Mouse (Mus musculus) gastrocnemius, adult 8-10 months (tissue): Measurements from ENCODE around the gene Gli2. TPM values are rescaled to one million over a fixed set of nuclear protein-coding genes. Genes with fewer than 3 reads are reported as not detected.

Experiments
- DNase-seq, 2 experiments: peaks; one replicate each; pipeline ENCODE4 v3.0.0; 2022; ENCODE audit warnings: low spot score in 2 of 2
- microRNA-seq: library from miRNA; unstranded; fragments of <30 nt; microRNA quantifications from one replicate; pipeline ENCODE4 v1.2.0, GENCODE M21; 2022
- total RNA-seq, 4 experiments: library from RNA; stranded (reverse); gene quantifications; 2 replicates each; pipeline ENCODE4 v1.2.4; 2022

The Gli2 gene
- total RNA-seq, 4 experiments from 2014 or later, result 0.44 to 0.54 (median 0.50) TPM

DNA sequence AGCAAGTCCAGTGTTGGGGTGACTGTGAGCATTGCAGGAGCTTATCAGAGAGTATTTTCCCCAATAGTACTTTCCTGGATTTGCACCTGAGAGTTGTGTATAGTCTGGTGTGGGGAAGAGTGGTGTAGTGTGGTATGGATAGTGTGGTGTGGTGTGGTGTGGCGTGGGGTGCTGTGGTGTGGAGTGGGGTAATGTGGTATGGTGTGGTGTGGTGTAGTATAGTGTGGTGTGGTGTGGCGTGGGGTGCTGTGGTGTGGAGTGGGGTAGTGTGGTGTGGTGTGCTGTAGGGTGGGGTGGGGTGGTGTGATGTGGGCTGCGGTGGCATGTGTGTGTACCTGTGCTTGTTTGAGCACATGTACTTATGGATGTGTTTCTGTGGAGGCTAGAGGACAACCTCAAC lies 246.7 kb downstream of the Gli2 start:
- DNase-seq, result no peak

DNA sequence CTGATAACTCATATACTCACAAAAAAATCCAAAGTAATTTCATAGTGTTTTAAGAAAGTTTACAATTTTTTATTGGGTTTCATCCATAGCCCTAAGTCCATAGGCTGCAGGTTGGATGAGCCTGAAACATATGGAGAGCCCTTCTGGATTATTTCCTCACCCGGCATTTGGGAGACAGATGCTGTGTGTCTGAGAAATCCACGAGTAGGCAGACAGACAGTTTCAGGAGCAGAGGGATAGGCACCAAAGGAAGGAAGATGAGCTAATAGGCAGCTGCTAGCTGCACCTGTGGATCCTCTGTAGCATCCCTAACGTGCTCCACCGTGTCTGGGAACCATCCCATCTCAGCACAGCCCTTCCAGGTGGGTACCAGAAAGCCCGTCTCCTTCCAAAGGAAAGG lies 251.3 kb downstream of the Gli2 start:
- DNase-seq, result no peak

- DNase-seq, result no peak
These were observed 253.9 kb downstream of the Gli2 start for GRCm38 (mm10) chr1:118799322-118800116.

DNA sequence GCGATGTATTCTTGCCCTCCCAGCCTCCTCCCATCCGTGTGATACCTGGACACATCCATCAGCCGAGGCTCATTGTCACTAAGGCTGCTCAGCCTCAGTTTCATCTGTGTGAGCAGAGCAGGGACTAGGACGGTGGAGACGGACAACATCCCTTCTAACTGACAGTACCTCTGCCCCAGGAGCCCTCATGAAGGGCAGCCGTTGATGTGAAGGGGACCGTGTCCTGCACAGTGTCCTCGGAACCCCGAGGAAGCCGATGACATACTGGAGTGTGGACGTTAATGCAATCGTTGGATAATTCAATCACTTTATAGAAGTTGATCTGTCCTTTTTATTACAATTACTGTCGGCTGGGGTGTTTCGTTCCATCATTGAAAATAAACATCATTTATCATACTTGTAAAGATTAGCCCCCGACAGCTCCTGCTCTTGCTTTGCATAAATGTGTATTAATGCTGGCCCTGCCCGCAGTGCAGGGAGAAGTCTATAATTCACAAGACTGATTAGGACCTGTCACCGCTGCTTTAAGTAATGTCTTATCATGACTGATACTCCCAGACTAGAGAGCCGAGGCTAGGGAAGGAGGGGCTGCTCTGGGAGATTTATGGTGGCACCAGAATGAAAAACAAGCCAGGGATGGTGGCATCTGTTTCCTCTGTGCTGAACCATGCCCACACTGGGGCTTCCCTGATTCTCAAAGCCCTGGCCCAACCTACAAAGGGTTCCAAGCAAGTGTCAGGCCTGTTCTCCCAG lies 257.8 kb downstream of the Gli2 start:
- DNase-seq, result no peak

DNA sequence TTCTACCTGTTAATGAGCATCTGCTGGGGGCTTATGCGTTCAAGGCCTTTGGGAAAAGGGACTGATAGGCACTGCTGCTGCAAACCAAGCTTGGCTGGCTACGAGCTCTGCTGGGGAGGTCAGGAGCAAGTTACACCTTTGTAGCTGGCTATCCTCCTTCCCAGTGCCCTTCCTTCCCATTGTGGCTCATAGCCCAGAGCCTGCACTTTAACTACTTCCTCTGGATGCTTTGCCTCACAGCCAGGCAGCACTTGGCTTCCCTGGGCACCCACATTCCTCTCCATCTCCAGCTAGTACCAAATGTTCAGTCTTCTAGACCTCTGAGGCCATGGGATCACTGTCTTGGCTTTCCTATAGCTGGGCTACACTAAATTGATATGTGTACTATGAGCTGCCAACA lies 263.5 kb downstream of the Gli2 start:
- DNase-seq, result no peak

- no peak for DNase-seq
These were observed 264.0 kb downstream of the Gli2 start for GRCm38 (mm10) chr1:118789468-118789867.

- DNase-seq, result no peak
These were observed 264.6 kb downstream of the Gli2 start for GRCm38 (mm10) chr1:118788813-118789212.

DNA sequence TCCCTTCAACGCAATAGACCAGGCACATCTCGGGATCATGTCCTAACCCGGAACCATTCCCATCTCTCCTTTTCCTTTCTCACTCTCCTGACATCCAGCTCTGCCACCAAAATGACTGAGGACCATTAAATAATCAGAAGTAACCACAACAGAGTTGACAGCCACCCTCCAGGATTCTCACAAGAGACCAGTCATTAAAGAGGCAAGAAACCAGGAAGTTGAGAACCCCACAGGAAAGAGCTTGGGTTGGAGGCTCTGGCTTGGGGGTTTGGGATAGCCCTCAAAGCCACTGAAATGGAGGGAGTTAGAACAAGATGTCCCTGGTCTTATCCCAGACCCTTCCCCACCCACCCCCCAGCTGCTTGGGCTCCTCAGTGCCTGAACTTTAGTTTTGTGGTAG lies 265.9 kb downstream of the Gli2 start:
- DNase-seq, result no peak

Small RNAs within 50 kb of the gene (microRNA-seq; reads per million reads assigned to microRNA genes)
- gene Mir6346, result not detected
